Mouse (Mus musculus) heart, embryonic 10.5 days (tissue): ENCODE measurements around the gene Nme7. TPM values are rescaled to one million over a fixed set of nuclear protein-coding genes. Genes with fewer than 3 reads are reported as not detected.

Source experiments
- DNase-seq: peaks from one replicate; pipeline ENCODE4 v3.0.0-alpha.2; 2017; ENCODE audit warnings: low spot score
- H3K27ac ChIP-seq: fragments of 300-500 bp; sonication (generic); 2 replicates; pipeline ENCODE4 v1.5.1; 2016; ENCODE audit warnings: mild to moderate bottlenecking
- H3K27me3 ChIP-seq: fragments of 300-500 bp; sonication (generic); 2 replicates; pipeline ENCODE4 v1.6.1; 2016; ENCODE audit warnings: mild to moderate bottlenecking; ENCODE audit not compliant: poor library complexity, insufficient read depth, severe bottlenecking
- H3K36me3 ChIP-seq: fragments of 300-500 bp; sonication (generic); 2 replicates; pipeline ENCODE4 v1.6.1; 2016; ENCODE audit warnings: mild to moderate bottlenecking, moderate library complexity
- H3K4me1 ChIP-seq: fragments of 300-500 bp; sonication (generic); 2 replicates; pipeline ENCODE4 v1.6.1; 2016; ENCODE audit warnings: mild to moderate bottlenecking
- H3K4me3 ChIP-seq: fragments of 300-500 bp; sonication (generic); 2 replicates; pipeline ENCODE4 v1.5.1; 2016; ENCODE audit warnings: mild to moderate bottlenecking, moderate library complexity
- H3K9me3 ChIP-seq: fragments of 300-500 bp; sonication (generic); 2 replicates; pipeline ENCODE4 v1.6.1; 2016; ENCODE audit warnings: mild to moderate bottlenecking, moderate library complexity
- WGBS: fragments of 180-500 bp; shearing (Covaris S2); methylation state at CpG from one replicate; pipeline ENCODE4 v1.1.7; 2016; 5-methylcytosine and 5-hydroxymethylcytosine counted together
- polyA plus RNA-seq: library from polyadenylated mRNA; unstranded; fragments of >200 nt; fragmentation: Nextera tagmentation; extraction: Ambion mirVana; gene quantifications from 2 replicates; pipeline ENCODE4 v1.2.1, GENCODE M21; 2016

The Nme7 gene
- polyA plus RNA-seq, 1 experiment from 2014 or later: 27.4 TPM

DNA sequence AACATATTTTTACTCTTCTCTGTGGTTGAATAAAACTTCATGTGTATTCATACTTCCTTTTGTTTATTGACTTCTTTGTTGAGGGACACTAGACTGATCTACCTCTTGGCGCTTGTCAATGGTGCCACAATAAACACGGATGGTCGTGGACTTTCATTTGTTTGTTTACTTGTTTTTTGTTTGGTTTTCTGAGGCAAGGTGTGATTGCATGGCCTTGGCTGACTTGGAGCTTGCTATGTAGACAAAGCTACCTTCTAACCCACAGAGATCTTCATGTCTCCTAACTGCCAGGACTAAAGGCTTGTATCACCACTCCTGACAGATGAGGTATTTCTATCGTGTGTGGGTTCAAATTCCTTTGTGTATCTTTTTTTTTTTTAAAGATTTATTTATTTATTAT is 20.3 kb downstream of the Nme7 start:
- H3K27ac ChIP-seq: no peak overlapping the region
- peaks cover 22% of the 10 kb centered on the region for H3K4me1 ChIP-seq
- no peak for DNase-seq
- peaks cover 11% of the 10 kb centered on the region; the same call in 1 of the 2 replicates for H3K36me3 ChIP-seq
- H3K9me3 ChIP-seq: no peaks in the 10 kb centered on the region
- no peaks in the 10 kb centered on the region for H3K27me3 ChIP-seq
- H3K4me3 ChIP-seq: no peak overlapping the region
- WGBS: 90% methylated on average over 4 of the region's 4 CpGs

- H3K27me3 ChIP-seq: no peaks in the 10 kb centered on the region
- H3K27ac ChIP-seq: no peak overlapping the region
- DNase-seq: no peak
- WGBS: 91% methylated on average over 2 of the region's 2 CpGs
- H3K4me3 ChIP-seq: no peak overlapping the region
- peaks cover 17% of the 10 kb centered on the region for H3K4me1 ChIP-seq
- H3K36me3 ChIP-seq: peaks cover 12% of the 10 kb centered on the region; the same call in 1 of the 2 replicates
- no peaks in the 10 kb centered on the region for H3K9me3 ChIP-seq
These were observed 21.0 kb downstream of the Nme7 start for GRCm38 (mm10) chr1:164324878-164325277.

GRCm38 (mm10) chr1:164326600-164327155 is 22.8 kb downstream of the Nme7 start:
- no peak for DNase-seq
- Histone ChIP-seq H3K4me3 (no peak overlapping the region), H3K27ac (no peak overlapping the region), H3K36me3 (peaks cover 21% of the 10 kb centered on the region), H3K4me1 (peaks cover 5% of the 10 kb centered on the region; the same call in 1 of the 2 replicates), H3K27me3 (no peaks in the 10 kb centered on the region), H3K9me3 (no peaks in the 10 kb centered on the region)
- 74% methylated on average over 6 of the region's 6 CpGs for WGBS

- H3K4me3 ChIP-seq: no peak overlapping the region
- no peaks in the 10 kb centered on the region for H3K4me1 ChIP-seq
- WGBS: 82% methylated on average over 7 of the region's 7 CpGs
- no peaks in the 10 kb centered on the region for H3K9me3 ChIP-seq
- no peak for DNase-seq
- H3K27ac ChIP-seq: no peak overlapping the region
- peaks cover 21% of the 10 kb centered on the region for H3K36me3 ChIP-seq
- H3K27me3 ChIP-seq: no peaks in the 10 kb centered on the region
These were observed 23.8 kb downstream of the Nme7 start for GRCm38 (mm10) chr1:164327764-164328163.

DNA sequence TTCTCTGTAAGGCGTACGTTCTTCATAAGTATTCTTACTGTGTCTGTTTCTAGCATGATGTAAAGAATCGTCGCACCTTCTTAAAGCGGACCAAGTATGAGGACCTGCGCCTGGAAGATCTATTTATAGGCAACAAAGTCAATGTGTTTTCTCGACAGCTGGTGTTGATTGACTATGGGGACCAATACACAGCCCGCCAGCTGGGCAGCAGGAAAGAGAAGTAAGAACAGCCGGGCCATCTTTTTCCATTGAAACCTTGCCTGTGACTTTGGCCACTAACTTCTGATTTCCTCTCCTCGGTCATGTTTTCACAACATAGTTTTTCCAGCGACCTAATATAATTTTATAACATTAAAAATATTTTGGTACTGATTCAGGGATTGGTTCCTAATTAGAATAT is 28.6 kb downstream of the Nme7 start:
- Histone ChIP-seq H3K27ac (no peak overlapping the region), H3K4me3 (no peak overlapping the region), H3K36me3 (peaks cover 36% of the 10 kb centered on the region), H3K4me1 (no peaks in the 10 kb centered on the region), H3K27me3 (no peaks in the 10 kb centered on the region), H3K9me3 (no peaks in the 10 kb centered on the region)
- 68% methylated on average over 11 of the region's 11 CpGs for WGBS
- DNase-seq: no peak

DNA sequence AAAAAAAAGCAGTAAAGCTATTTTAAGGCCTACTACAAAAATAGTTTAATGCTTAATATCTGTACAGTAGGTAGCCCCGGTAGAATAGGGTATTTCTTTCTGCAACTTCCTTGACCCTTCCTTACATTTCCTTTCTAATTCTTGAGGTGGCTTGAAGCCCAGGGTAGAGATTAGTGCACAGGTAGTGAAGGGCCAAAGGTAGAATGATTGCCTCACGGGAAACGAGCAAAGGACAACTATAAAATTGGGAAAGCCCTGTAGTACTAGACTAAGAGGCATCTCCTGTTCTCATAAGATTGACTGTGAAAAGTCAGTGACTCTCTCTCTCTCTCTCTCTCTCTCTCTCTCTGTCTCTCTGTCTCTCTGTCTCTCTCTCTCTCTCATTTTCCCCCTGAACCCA is 31.5 kb downstream of the Nme7 start:
- Histone ChIP-seq H3K4me3 (no peak overlapping the region), H3K36me3 (peaks cover 21% of the 10 kb centered on the region), H3K27me3 (no peaks in the 10 kb centered on the region), H3K4me1 (no peaks in the 10 kb centered on the region), H3K9me3 (no peaks in the 10 kb centered on the region), H3K27ac (no peak overlapping the region)
- 88% methylated on average over 3 of the region's 3 CpGs for WGBS
- DNase-seq: no peak

- Histone ChIP-seq H3K27ac (no peak overlapping the region), H3K27me3 (no peaks in the 10 kb centered on the region), H3K9me3 (no peaks in the 10 kb centered on the region), H3K4me3 (no peak overlapping the region), H3K36me3 (peaks cover 18% of the 10 kb centered on the region), H3K4me1 (no peaks in the 10 kb centered on the region)
- DNase-seq: no peak
- WGBS: 84% methylated on average over 4 of the region's 4 CpGs
These were observed 31.9 kb downstream of the Nme7 start for GRCm38 (mm10) chr1:164335846-164336245.

- H3K27ac ChIP-seq: no peak overlapping the region
- H3K4me3 ChIP-seq: no peak overlapping the region
- DNase-seq: no peak
- H3K4me1 ChIP-seq: no peaks in the 10 kb centered on the region
- H3K27me3 ChIP-seq: no peaks in the 10 kb centered on the region
- 82% methylated on average over 3 of the region's 3 CpGs for WGBS
- no peaks in the 10 kb centered on the region for H3K9me3 ChIP-seq
- peaks cover 18% of the 10 kb centered on the region for H3K36me3 ChIP-seq
These were observed 38.2 kb downstream of the Nme7 start for GRCm38 (mm10) chr1:164342161-164342560.

- Histone ChIP-seq H3K27me3 (no peaks in the 10 kb centered on the region), H3K4me3 (no peak overlapping the region), H3K9me3 (no peaks in the 10 kb centered on the region), H3K27ac (no peak overlapping the region), H3K36me3 (peaks cover 5% of the 10 kb centered on the region), H3K4me1 (no peaks in the 10 kb centered on the region)
- WGBS: 65% methylated on average over 3 of the region's 3 CpGs
- no peak for DNase-seq
These were observed 49.5 kb downstream of the Nme7 start for GRCm38 (mm10) chr1:164353443-164353842.

DNA sequence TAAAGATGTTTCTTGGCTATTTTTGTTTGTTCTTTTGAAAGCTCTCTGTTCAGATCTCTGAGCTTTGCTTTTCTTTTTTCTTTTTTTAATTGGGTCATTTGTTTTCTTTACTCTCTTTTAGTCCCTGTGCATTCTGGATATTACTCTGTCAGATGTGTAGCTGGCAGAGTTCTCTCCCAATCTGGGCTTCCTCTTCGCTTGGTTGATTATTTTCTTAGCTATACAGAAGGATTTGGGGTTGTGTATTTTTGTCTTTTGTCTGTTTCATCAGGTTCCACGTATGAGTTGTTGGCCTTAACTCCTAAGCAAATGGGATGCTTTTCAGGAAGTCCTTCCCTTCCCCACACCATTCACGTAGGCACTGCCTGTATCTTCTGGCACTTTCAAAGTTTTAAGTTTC is 54.1 kb downstream of the Nme7 start:
- H3K4me3 ChIP-seq: no peak overlapping the region
- no peaks in the 10 kb centered on the region for H3K36me3 ChIP-seq
- H3K9me3 ChIP-seq: no peaks in the 10 kb centered on the region
- H3K27ac ChIP-seq: no peak overlapping the region
- WGBS: 54% methylated on average over 3 of the region's 3 CpGs
- H3K4me1 ChIP-seq: no peaks in the 10 kb centered on the region
- no peaks in the 10 kb centered on the region for H3K27me3 ChIP-seq
- DNase-seq: no peak

DNA sequence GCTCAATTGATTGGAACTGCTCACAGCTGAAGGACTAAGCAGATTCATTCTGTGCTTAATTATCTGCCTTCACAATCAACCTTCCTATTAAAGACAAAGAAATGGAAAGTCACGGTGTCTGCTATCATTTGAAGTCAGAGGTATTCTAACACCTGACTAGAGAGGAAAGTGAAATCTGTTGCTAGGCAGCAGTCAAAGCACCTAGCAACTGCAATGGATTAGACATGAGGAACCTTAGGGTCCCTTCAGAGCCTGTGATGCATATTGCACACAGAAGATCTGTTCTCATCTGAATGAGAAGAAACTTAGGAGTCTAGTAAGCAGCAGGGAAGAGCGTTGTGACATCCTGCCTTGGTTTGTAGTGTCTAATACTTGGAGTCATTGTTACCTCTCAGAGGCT is 58.1 kb downstream of the Nme7 start:
- Histone ChIP-seq H3K27me3 (no peaks in the 10 kb centered on the region), H3K9me3 (no peaks in the 10 kb centered on the region), H3K27ac (no peak overlapping the region), H3K4me1 (no peaks in the 10 kb centered on the region), H3K4me3 (no peak overlapping the region), H3K36me3 (no peaks in the 10 kb centered on the region)
- WGBS: 87% methylated on average over 2 of the region's 2 CpGs
- no peak for DNase-seq

DNA sequence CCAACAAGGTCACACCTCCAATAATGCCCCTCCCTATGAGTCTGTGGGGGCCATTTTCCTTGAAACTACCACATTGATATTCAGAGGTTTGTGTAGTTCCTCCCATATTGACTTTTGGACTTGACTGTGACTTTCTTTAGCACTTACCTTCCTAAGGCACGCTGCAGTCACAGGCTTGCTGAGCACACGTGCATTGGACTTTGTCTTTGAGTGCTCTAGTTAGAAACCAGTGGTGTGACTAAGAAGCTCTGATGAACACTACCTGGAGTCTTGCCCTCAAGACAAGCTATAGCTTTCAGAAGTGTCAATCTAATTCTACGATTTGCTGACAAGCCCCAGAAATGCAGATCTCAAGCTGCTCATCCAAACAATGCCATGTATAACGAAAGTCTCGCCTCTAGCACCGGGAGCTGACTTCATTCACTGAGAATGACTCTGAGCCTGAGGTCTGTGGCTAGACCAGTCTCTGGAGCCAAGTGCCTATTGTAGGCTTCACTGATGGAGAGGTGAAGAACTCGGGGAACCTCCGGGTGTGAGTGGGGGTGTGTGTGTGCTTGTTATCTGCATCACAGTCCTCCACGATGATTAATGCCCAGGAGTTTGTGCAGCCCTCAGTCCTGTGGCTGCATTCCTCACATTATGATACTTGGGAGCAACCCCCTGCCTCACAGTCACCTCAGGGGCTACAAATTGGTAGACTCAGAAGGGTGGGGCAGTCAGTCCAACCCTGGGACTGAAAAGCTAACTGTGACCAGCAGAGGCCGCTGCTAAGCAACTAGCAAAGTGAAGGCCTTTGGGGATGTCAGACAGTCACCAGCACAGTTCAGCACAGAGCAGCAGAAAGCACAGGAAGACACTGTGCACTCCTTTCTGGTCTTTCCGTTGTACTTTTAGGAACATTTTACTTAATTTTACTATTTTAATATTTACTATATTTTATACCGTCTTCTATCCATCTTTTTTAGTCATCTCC is 62.5 kb downstream of the Nme7 start:
- no peak overlapping the region for H3K27ac ChIP-seq
- peaks cover 6% of the 10 kb centered on the region; the same call in 1 of the 2 replicates for H3K4me1 ChIP-seq
- WGBS: 67% methylated on average over 12 of the region's 12 CpGs
- H3K36me3 ChIP-seq: no peaks in the 10 kb centered on the region
- peak; percentile 85 for DNase-seq
- no peaks in the 10 kb centered on the region for H3K9me3 ChIP-seq
- no peaks in the 10 kb centered on the region for H3K27me3 ChIP-seq
- no peak overlapping the region for H3K4me3 ChIP-seq

- H3K36me3 ChIP-seq: peaks cover 5% of the 10 kb centered on the region
- DNase-seq: no peak
- H3K4me1 ChIP-seq: peaks cover 6% of the 10 kb centered on the region; the same call in 1 of the 2 replicates
- no peaks in the 10 kb centered on the region for H3K9me3 ChIP-seq
- no peak overlapping the region for H3K27ac ChIP-seq
- no peak overlapping the region for H3K4me3 ChIP-seq
- no peaks in the 10 kb centered on the region for H3K27me3 ChIP-seq
- 79% methylated on average over 4 of the region's 4 CpGs for WGBS
These were observed 64.2 kb downstream of the Nme7 start for GRCm38 (mm10) chr1:164368152-164368551.
